Mouse (Mus musculus) ES-Bruce4 (cell line): ENCODE results near the gene Pllp.

Experiments
- CTCF ChIP-seq: IDR thresholded peaks from one replicate; pipeline ENCODE4 v1.8.1; 2011; ENCODE audit warnings: low read depth, low read length
- EP300 ChIP-seq: IDR thresholded peaks from 2 replicates; pipeline ENCODE4 v1.6.1; 2011; ENCODE audit warnings: low read depth, low read length; ENCODE audit not compliant: insufficient read depth
- POLR2A ChIP-seq: IDR thresholded peaks from one replicate; pipeline ENCODE4 v1.8.1; 2011; ENCODE audit warnings: low read length; ENCODE audit not compliant: insufficient read depth

GRCm38 (mm10) chr8:94706732-94707395 lies 10.8 kb upstream of the Pllp start:
- no peak for TF ChIP-seq POLR2A
- TF ChIP-seq CTCF = no peak
- TF ChIP-seq EP300 = no peak
